Mouse (Mus musculus): ENCODE data around the gene Gm9837. TPM values are rescaled to one million over a fixed set of nuclear protein-coding genes. Genes with fewer than 3 reads are reported as not detected.
"Not testable (repeated sequence)": the region's sequence is repeated elsewhere in the genome, so short reads cannot be mapped to it uniquely, and the experiment has no call there.

Gene Gm9837
- polyA plus RNA-seq, 1 experiment = not detected

DNA sequence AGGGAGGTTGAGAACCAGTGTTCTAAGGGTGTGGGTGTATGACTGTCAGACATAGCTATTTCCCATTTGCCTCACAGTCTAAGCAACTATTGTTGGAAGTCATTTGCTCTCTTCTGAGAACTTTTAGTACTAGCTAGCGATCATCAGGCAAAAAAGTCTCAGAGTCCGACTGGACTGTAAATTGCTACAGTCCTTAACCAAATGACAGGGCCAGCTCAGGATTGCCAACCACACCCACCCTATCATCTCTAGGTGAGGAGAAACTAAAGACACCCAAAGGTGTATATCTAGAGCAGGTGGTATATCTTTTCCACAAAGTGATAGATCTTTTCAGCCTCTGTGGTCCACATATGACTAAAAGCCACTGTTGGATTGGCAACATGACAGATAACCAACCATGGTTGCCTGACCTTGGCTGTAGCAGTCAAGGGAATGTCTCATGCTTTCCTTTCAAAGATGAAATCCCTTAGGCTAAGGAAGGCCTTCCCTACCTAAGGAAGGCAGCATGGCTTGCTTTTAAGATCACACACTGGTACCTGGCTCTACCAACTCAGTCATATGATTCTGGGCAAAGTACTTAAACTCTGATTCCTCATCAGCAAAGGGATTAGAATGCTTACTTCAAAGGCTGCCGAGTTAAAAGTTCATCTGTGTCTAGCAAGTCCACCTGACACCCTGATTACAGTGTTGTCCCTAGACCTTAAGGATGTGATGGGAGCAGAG, 42.1 kb downstream of the Gm9837 start:
- Histone ChIP-seq H3K4me1 (ENCODE audit: control insufficient read depth, insufficient read depth, low read length) (peaks cover 7% of the 10 kb centered on the region; the same call in 1 of the 2 replicates), H3K4me3 (replicated peaks; ENCODE audit: insufficient read depth, low read depth, low read length) (no peak overlapping the region), H3K27ac (ENCODE audit: insufficient read depth, low read length) (no peak overlapping the region), H3K27me3 (ENCODE audit: control insufficient read depth, insufficient read depth, low read length) (no peaks in the 10 kb centered on the region)
- TF ChIP-seq CTCF (IDR thresholded peaks at IDR 0.05; ENCODE audit: borderline replicate concordance, insufficient read depth, low read depth, low read length) (no peak), POLR2A (IDR thresholded peaks at IDR 0.05; ENCODE audit: borderline replicate concordance, insufficient read depth, low read length) (peak; percentile 10; the same call in 1 of the 2 replicates)
- no peak for DNase-seq
- WGBS = 88% methylated on average over 3 of the region's 3 CpGs

DNA sequence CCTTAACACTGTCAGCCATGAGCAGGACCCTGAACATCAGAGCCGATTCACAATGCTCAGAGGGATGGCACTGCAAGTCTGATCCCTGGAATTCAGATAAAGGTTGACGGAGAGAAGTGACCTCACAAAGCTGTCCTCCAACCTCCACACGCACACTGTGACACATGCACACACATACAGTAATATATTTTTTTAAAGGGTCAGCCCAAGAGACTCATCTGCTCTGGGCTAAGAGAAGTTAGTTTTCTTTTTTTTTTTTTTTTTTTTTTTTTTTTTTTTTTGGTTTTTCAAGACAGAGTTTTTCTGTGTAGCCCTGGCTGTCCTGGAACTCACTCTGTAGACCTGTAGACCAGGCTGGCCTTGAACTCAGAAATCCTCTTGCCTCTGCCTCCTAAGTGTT, 43.4 kb downstream of the Gm9837 start:
- DNase-seq = not testable (repeated sequence)

DNA sequence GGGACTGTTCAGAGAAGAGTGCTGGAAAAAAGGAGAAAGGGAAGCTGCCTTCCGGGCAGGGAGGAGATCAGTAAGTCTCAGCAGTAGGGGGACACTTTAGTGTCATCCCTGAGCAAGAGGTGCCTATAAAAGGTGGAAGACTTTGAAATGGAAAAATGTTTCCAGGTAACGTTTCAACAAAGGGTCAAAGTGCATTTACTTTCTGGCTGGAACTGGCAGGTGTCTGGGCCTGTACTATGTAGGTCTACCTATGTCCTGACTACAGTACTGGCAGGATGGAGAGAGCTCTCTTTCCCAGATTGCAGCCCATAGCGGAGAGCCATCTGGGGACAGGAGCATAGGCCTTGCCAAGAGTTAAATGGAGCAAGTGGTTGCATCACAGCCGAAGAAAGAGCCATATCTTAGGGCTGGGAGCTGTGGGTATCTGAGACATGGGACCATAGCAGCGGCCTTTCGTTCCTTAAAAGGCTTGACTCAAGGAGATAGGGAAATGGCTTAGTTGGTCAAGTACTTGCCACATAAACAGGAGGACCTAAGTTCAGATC, 44.5 kb downstream of the Gm9837 start:
- TF ChIP-seq CTCF (IDR thresholded peaks at IDR 0.05; ENCODE audit: borderline replicate concordance, insufficient read depth, low read depth, low read length) (no peak), POLR2A (IDR thresholded peaks at IDR 0.05; ENCODE audit: borderline replicate concordance, insufficient read depth, low read length) (no peak)
- peak; percentile 35 to 57 for DNase-seq
- no peak overlapping the region for H3K27ac ChIP-seq (ENCODE audit: insufficient read depth, low read length)
- H3K27me3 ChIP-seq (ENCODE audit: control insufficient read depth, insufficient read depth, low read length) = no peaks in the 10 kb centered on the region
- no peak overlapping the region for H3K4me3 ChIP-seq (replicated peaks; ENCODE audit: insufficient read depth, low read depth, low read length)
- 55% methylated on average over 6 of the region's 6 CpGs for WGBS
- H3K4me1 ChIP-seq (ENCODE audit: control insufficient read depth, insufficient read depth, low read length) = peaks cover 7% of the 10 kb centered on the region; the same call in 1 of the 2 replicates

More for the DNA sequence above, 43.4 kb downstream of the Gm9837 start:
- H3K4me3 ChIP-seq (replicated peaks; ENCODE audit: insufficient read depth, low read depth, low read length); H3K4me1 ChIP-seq (ENCODE audit: control insufficient read depth, insufficient read depth, low read length); H3K27ac ChIP-seq (ENCODE audit: insufficient read depth, low read length); H3K27me3 ChIP-seq (ENCODE audit: control insufficient read depth, insufficient read depth, low read length): not testable (repeated sequence)
- 78% methylated on average over 3 of the region's 3 CpGs for WGBS

DNA sequence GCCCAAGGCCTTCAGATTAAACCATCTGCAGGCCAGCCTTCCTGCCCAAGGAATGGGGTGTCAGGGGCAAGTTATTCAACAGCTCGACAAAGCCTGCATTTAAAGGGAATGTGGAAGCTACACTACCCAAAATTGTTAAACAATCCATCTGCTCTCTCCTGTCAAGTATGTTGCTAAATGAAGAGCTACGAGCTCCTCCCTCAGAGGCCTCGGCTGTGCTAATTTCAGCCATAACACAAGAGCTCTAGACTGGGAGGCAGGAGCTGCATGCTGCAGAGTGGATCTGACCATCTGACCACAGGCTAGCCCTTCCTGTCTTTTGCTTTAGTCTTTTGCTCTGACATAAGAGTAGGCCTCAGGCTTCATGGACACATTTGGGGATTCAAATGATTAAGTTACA, 45.0 kb downstream of the Gm9837 start:
- peaks cover 7% of the 10 kb centered on the region; the same call in 1 of the 2 replicates for H3K4me1 ChIP-seq (ENCODE audit: control insufficient read depth, insufficient read depth, low read length)
- TF ChIP-seq POLR2A (IDR thresholded peaks at IDR 0.05; ENCODE audit: borderline replicate concordance, insufficient read depth, low read length) (no peak), CTCF (IDR thresholded peaks at IDR 0.05; ENCODE audit: borderline replicate concordance, insufficient read depth, low read depth, low read length) (no peak)
- H3K27me3 ChIP-seq (ENCODE audit: control insufficient read depth, insufficient read depth, low read length) = no peaks in the 10 kb centered on the region
- no peak overlapping the region for H3K27ac ChIP-seq (ENCODE audit: insufficient read depth, low read length)
- 75% methylated on average over 3 of the region's 3 CpGs for WGBS
- DNase-seq = no peak
- no peak overlapping the region for H3K4me3 ChIP-seq (replicated peaks; ENCODE audit: insufficient read depth, low read depth, low read length)

DNA sequence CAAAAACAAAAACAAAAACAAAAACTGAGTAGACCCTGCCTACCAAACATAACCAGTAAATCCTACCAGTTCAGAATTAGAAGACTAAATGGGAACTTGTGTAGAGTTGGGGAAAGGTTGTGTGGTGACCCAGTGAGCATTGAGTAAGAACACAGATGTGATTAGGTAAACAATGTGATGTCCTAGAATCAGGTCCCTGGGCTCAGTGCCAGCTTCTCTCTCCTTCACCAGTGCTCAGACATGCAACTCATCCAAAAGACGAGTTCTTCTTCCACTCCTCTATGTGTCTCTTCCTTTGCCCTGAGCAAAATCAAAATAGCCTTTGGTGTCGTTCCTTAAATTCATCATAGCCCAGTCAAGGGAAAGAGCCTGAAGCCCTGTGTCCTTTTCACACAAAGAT, 45.5 kb downstream of the Gm9837 start:
- peaks cover 7% of the 10 kb centered on the region; the same call in 1 of the 2 replicates for H3K4me1 ChIP-seq (ENCODE audit: control insufficient read depth, insufficient read depth, low read length)
- no peak for TF ChIP-seq POLR2A (IDR thresholded peaks at IDR 0.05; ENCODE audit: borderline replicate concordance, insufficient read depth, low read length)
- no peak for TF ChIP-seq CTCF (IDR thresholded peaks at IDR 0.05; ENCODE audit: borderline replicate concordance, insufficient read depth, low read depth, low read length)
- no peak overlapping the region for H3K4me3 ChIP-seq (replicated peaks; ENCODE audit: insufficient read depth, low read depth, low read length)
- no peak for DNase-seq
- H3K27me3 ChIP-seq (ENCODE audit: control insufficient read depth, insufficient read depth, low read length) = no peaks in the 10 kb centered on the region
- no peak overlapping the region for H3K27ac ChIP-seq (ENCODE audit: insufficient read depth, low read length)
- WGBS = 77% methylated on average over 2 of the region's 2 CpGs

DNA sequence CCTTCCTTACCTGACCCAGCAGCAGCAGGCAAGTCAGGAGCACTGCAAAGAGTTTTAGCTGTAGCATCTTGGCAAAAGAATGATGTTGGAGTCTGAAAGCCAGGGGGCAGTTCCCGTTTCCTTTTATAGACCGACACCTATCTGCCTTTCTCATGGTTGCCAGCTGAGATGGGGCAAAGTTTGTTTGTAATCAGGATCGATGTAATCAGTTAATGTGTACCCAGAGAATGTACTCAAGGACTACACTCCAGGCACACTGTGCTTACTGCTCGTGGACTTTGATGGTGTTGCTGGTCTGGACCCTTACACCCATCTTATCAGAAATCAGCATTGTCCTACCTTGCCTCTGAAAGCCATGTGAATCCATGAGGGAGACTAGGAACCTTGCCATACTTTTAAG, 47.2 kb downstream of the Gm9837 start, which contains the start of gene Leap2:
Leap2 (minus strand) TSS at position 135 of the 400 bp plus-strand sequence.
- WGBS = 86% methylated on average over 4 of the region's 4 CpGs
- no peak for DNase-seq
- H3K4me1 ChIP-seq (ENCODE audit: control insufficient read depth, insufficient read depth, low read length) = peaks cover 3% of the 10 kb centered on the region; the same call in 1 of the 2 replicates
- H3K27ac ChIP-seq (ENCODE audit: insufficient read depth, low read length) = no peak within 1 kb of the TSS
- no peak within 1 kb of the TSS for H3K4me3 ChIP-seq (replicated peaks; ENCODE audit: insufficient read depth, low read depth, low read length)
- TF ChIP-seq CTCF (IDR thresholded peaks at IDR 0.05; ENCODE audit: borderline replicate concordance, insufficient read depth, low read depth, low read length) (no peak), POLR2A (IDR thresholded peaks at IDR 0.05; ENCODE audit: borderline replicate concordance, insufficient read depth, low read length) (no peak)
- no peaks in the 10 kb centered on the region for H3K27me3 ChIP-seq (ENCODE audit: control insufficient read depth, insufficient read depth, low read length)

Other genes starting within 250 kb of the Gm9837 start
- gene Hspa4, start 170.0 kb downstream of the Gm9837 start, polyA plus RNA-seq (2012; rRNA removed) = 86.9 and 87.9 TPM in 2 replicates
- 10.8 and 11.8 TPM in 2 replicates for gene Zcchc10, start 145.8 kb downstream of the Gm9837 start, polyA plus RNA-seq (2012; rRNA removed)
- gene Aff4, start 119.6 kb downstream of the Gm9837 start, polyA plus RNA-seq (2012; rRNA removed) = 48.2 and 50.8 TPM in 2 replicates
- gene Leap2, start 47.3 kb downstream of the Gm9837 start, polyA plus RNA-seq (2012; rRNA removed) = not detected in 2 replicates
- 447 and 454 TPM in 2 replicates for gene Uqcrq, start 39.6 kb downstream of the Gm9837 start, polyA plus RNA-seq (2012; rRNA removed)
- 2.2 and 2.5 TPM in 2 replicates for gene Gdf9, start 39.5 kb downstream of the Gm9837 start, polyA plus RNA-seq (2012; rRNA removed)
- gene Gm10447, start 13.4 kb downstream of the Gm9837 start, polyA plus RNA-seq (2012; rRNA removed) = 0.06 TPM in 1 of 2 replicates, not detected in the other
- 7.7 and 8.8 TPM in 2 replicates for gene Shroom1, start 13.3 kb downstream of the Gm9837 start, polyA plus RNA-seq (2012; rRNA removed)
- 0.65 and 1.6 TPM in 2 replicates for gene Gm9945, start 9.7 kb upstream of the Gm9837 start, polyA plus RNA-seq (2012; rRNA removed)
- gene Sowaha, start 9.8 kb upstream of the Gm9837 start, polyA plus RNA-seq (2012; rRNA removed) = 23.1 and 27.1 TPM in 2 replicates
- 318 and 354 TPM in 2 replicates for gene Sept8, start 48.8 kb upstream of the Gm9837 start, polyA plus RNA-seq (2012; rRNA removed)
- 91.1 and 93.2 TPM in 2 replicates for gene Kif3a, start 96.9 kb upstream of the Gm9837 start, polyA plus RNA-seq (2012; rRNA removed)
- gene Il4, start 148.2 kb upstream of the Gm9837 start, polyA plus RNA-seq (2012; rRNA removed) = not detected in 2 replicates
- gene Il13, start 164.2 kb upstream of the Gm9837 start, polyA plus RNA-seq (2012; rRNA removed) = not detected in 2 replicates
- gene Rad50, start 236.8 kb upstream of the Gm9837 start, polyA plus RNA-seq (2012; rRNA removed) = 5.4 TPM in 2 replicates

Data from cerebellum, adult 2 months (tissue).